Mouse (Mus musculus) brain, embryonic 14.5 days (tissue): ENCODE data around the gene Batf.

Experiments
- CTCF ChIP-seq: fragments of 200-500 bp; IDR thresholded peaks from 2 replicates; pipeline ENCODE4 v1.5.1; 2012; ENCODE audit warnings: inconsistent platforms, mild to moderate bottlenecking, moderate library complexity, borderline replicate concordance; ENCODE audit not compliant: insufficient read depth, insufficient read length; ENCODE audit errors: extremely low read depth
- POLR2A ChIP-seq: fragments of 200-500 bp; IDR thresholded peaks from 2 replicates; pipeline ENCODE4 v1.6.1; 2012; ENCODE audit warnings: mild to moderate bottlenecking, inconsistent platforms, borderline replicate concordance; ENCODE audit not compliant: poor library complexity, insufficient read depth, insufficient read length, severe bottlenecking; ENCODE audit errors: extremely low read depth

- TF ChIP-seq POLR2A (no peak), CTCF (no peak)
These were observed 47.7 kb upstream of the Batf start for GRCm38 (mm10) chr12:85638541-85639325.
